Mouse (Mus musculus) macrophage (primary cell): ENCODE data around the gene Mmrn1. TPM values are rescaled to one million over a fixed set of nuclear protein-coding genes. Genes with fewer than 3 reads are reported as not detected.

Experiments used
- H3K27ac ChIP-seq: fragments of 350-480 bp; formaldehyde crosslinking; 2 replicates; pipeline ENCODE4 v1.9.0; 2021
- H3K36me3 ChIP-seq: fragments of 350-480 bp; formaldehyde crosslinking; 2 replicates; pipeline ENCODE4 v1.9.0; 2021; ENCODE audit errors: inconsistent target
- H3K4me3 ChIP-seq: fragments of 350-480 bp; formaldehyde crosslinking; 2 replicates; pipeline ENCODE4 v1.9.0; 2021; ENCODE audit errors: inconsistent target
- H3K79me2 ChIP-seq: fragments of 350-480 bp; formaldehyde crosslinking; 2 replicates; pipeline ENCODE4 v1.9.0; 2021; ENCODE audit errors: inconsistent target
- WGBS: methylation state at CpG from one replicate; pipeline ENCODE4 v1.1.7; 2026; ENCODE audit warnings: inconsistent platforms; ENCODE audit not compliant: missing documents; 5-methylcytosine and 5-hydroxymethylcytosine counted together
- polyA plus RNA-seq: library from polyadenylated mRNA; stranded (reverse); fragments of 250-400 nt; gene quantifications from 3 replicates; pipeline ENCODE4 v1.2.4, GENCODE M21; 2018; ENCODE audit warnings: inconsistent platforms

Gene Mmrn1
- polyA plus RNA-seq, 1 experiment from 2014 or later = 0.40 TPM

GRCm38 (mm10) chr6:60969407-60969806 lies 44.6 kb downstream of the Mmrn1 start:
- Histone ChIP-seq H3K36me3 (no peaks in the 10 kb centered on the region), H3K4me3 (no peak overlapping the region), H3K79me2 (no peaks in the 10 kb centered on the region), H3K27ac (no peak overlapping the region)
- WGBS = 89% methylated on average over 6 of the region's 6 CpGs

- no peaks in the 10 kb centered on the region for H3K36me3 ChIP-seq
- H3K4me3 ChIP-seq = no peak overlapping the region
- 100% methylated on average over 2 of the region's 2 CpGs for WGBS
- no peaks in the 10 kb centered on the region for H3K79me2 ChIP-seq
- no peak overlapping the region for H3K27ac ChIP-seq
Measured at GRCm38 (mm10) chr6:60970811-60971210, 46.0 kb downstream of the Mmrn1 start.

- WGBS = 80% methylated on average over 1 of the region's 1 CpGs
- Histone ChIP-seq H3K79me2 (no peaks in the 10 kb centered on the region), H3K4me3 (no peak overlapping the region), H3K36me3 (no peaks in the 10 kb centered on the region), H3K27ac (no peak overlapping the region)
Measured at GRCm38 (mm10) chr6:60978610-60979009, 53.8 kb downstream of the Mmrn1 start.

GRCm38 (mm10) chr6:60979039-60979438 lies 54.3 kb downstream of the Mmrn1 start:
- Histone ChIP-seq H3K27ac (no peak overlapping the region), H3K79me2 (no peaks in the 10 kb centered on the region), H3K4me3 (no peak overlapping the region), H3K36me3 (no peaks in the 10 kb centered on the region)
- WGBS = 69% methylated on average over 2 of the region's 2 CpGs

GRCm38 (mm10) chr6:60984360-60984759 lies 59.6 kb downstream of the Mmrn1 start:
- H3K27ac ChIP-seq = no peak overlapping the region
- no peak overlapping the region for H3K4me3 ChIP-seq
- no peaks in the 10 kb centered on the region for H3K36me3 ChIP-seq
- WGBS = 88% methylated on average over 1 of the region's 1 CpGs
- H3K79me2 ChIP-seq = no peaks in the 10 kb centered on the region

- H3K79me2 ChIP-seq = no peaks in the 10 kb centered on the region
- no peaks in the 10 kb centered on the region for H3K36me3 ChIP-seq
- 33% methylated on average over 2 of the region's 2 CpGs for WGBS
- no peak overlapping the region for H3K4me3 ChIP-seq
- no peak overlapping the region for H3K27ac ChIP-seq
Measured at GRCm38 (mm10) chr6:60985919-60986318, 61.1 kb downstream of the Mmrn1 start.

- Histone ChIP-seq H3K36me3 (no peaks in the 10 kb centered on the region), H3K4me3 (no peak overlapping the region), H3K27ac (no peak overlapping the region), H3K79me2 (no peaks in the 10 kb centered on the region)
- 88% methylated on average over 11 of the region's 11 CpGs for WGBS
Measured at GRCm38 (mm10) chr6:60986914-60987313, 62.1 kb downstream of the Mmrn1 start.

GRCm38 (mm10) chr6:60987804-60988203 lies 63.0 kb downstream of the Mmrn1 start:
- Histone ChIP-seq H3K4me3 (no peak overlapping the region), H3K79me2 (no peaks in the 10 kb centered on the region), H3K27ac (no peak overlapping the region), H3K36me3 (no peaks in the 10 kb centered on the region)
- 78% methylated on average over 3 of the region's 3 CpGs for WGBS

GRCm38 (mm10) chr6:60992366-60992765 lies 67.6 kb downstream of the Mmrn1 start:
- H3K27ac ChIP-seq = no peak overlapping the region
- H3K4me3 ChIP-seq = no peak overlapping the region
- 93% methylated on average over 1 of the region's 1 CpGs for WGBS
- H3K79me2 ChIP-seq = no peaks in the 10 kb centered on the region
- no peaks in the 10 kb centered on the region for H3K36me3 ChIP-seq

GRCm38 (mm10) chr6:60993386-60994108 lies 68.8 kb downstream of the Mmrn1 start:
- WGBS = 97% methylated on average over 3 of the region's 4 CpGs
- Histone ChIP-seq H3K36me3 (no peaks in the 10 kb centered on the region), H3K4me3 (no peak overlapping the region), H3K79me2 (no peaks in the 10 kb centered on the region), H3K27ac (no peak overlapping the region)

GRCm38 (mm10) chr6:60994114-60994513 lies 69.3 kb downstream of the Mmrn1 start:
- H3K79me2 ChIP-seq = no peaks in the 10 kb centered on the region
- no peak overlapping the region for H3K4me3 ChIP-seq
- no peaks in the 10 kb centered on the region for H3K36me3 ChIP-seq
- H3K27ac ChIP-seq = no peak overlapping the region
- 77% methylated on average over 5 of the region's 6 CpGs for WGBS

- Histone ChIP-seq H3K4me3 (no peak overlapping the region), H3K36me3 (no peaks in the 10 kb centered on the region), H3K79me2 (no peaks in the 10 kb centered on the region), H3K27ac (no peak overlapping the region)
- WGBS = 86% methylated on average over 10 of the region's 10 CpGs
Measured at GRCm38 (mm10) chr6:60994521-60994920, 69.7 kb downstream of the Mmrn1 start.

- no peaks in the 10 kb centered on the region for H3K36me3 ChIP-seq
- WGBS = 89% methylated on average over 6 of the region's 6 CpGs
- no peak overlapping the region for H3K4me3 ChIP-seq
- H3K79me2 ChIP-seq = no peaks in the 10 kb centered on the region
- H3K27ac ChIP-seq = no peak overlapping the region
Measured at GRCm38 (mm10) chr6:60995596-60995995, 70.8 kb downstream of the Mmrn1 start.

GRCm38 (mm10) chr6:60996328-60996727 lies 71.6 kb downstream of the Mmrn1 start:
- 75% methylated on average over 1 of the region's 1 CpGs for WGBS
- H3K36me3 ChIP-seq = no peaks in the 10 kb centered on the region
- H3K79me2 ChIP-seq = no peaks in the 10 kb centered on the region
- no peak overlapping the region for H3K27ac ChIP-seq
- H3K4me3 ChIP-seq = no peak overlapping the region

- Histone ChIP-seq H3K4me3 (no peak overlapping the region), H3K36me3 (no peaks in the 10 kb centered on the region), H3K79me2 (no peaks in the 10 kb centered on the region), H3K27ac (no peak overlapping the region)
- WGBS = 82% methylated on average over 6 of the region's 6 CpGs
Measured at GRCm38 (mm10) chr6:61001003-61001790, 76.4 kb downstream of the Mmrn1 start.
